Mouse (Mus musculus) erythroblast, embryonic 14.5 days (primary cell): ENCODE measurements around the gene Xpo6. TPM values are rescaled to one million over a fixed set of nuclear protein-coding genes. Genes with fewer than 3 reads are reported as not detected.

Experiments
- H3K27me3 ChIP-seq: 2 replicates; pipeline ENCODE4 v1.6.1; 2012; ENCODE audit warnings: inconsistent platforms; ENCODE audit not compliant: control insufficient read depth
- H3K36me3 ChIP-seq: 2 replicates; pipeline ENCODE4 v1.6.1; 2012; ENCODE audit warnings: mild to moderate bottlenecking, inconsistent platforms; ENCODE audit not compliant: control insufficient read depth
- H3K4me1 ChIP-seq: 2 replicates; pipeline ENCODE4 v1.6.1; 2012; ENCODE audit warnings: inconsistent platforms; ENCODE audit not compliant: control insufficient read depth
- H3K4me3 ChIP-seq: replicated peaks from 2 replicates; pipeline ENCODE3; 2012; ENCODE audit warnings: moderate library complexity, mild to moderate bottlenecking, inconsistent platforms
- H3K9me3 ChIP-seq: 2 replicates; pipeline ENCODE4 v1.6.1; 2012; ENCODE audit warnings: low read length, inconsistent platforms, mixed read lengths; ENCODE audit not compliant: control insufficient read depth
- GATA1 ChIP-seq: IDR thresholded peaks from 2 replicates; pipeline ENCODE4 v1.6.1; 2012; ENCODE audit warnings: low read length, inconsistent platforms, mixed read lengths
- TAL1 ChIP-seq: IDR thresholded peaks from 3 replicates; pipeline ENCODE4 v1.6.1; 2012; ENCODE audit warnings: low read length, inconsistent platforms, mixed read lengths
- polyA plus RNA-seq: library from polyadenylated mRNA; stranded (reverse); fragments of >175 nt; gene quantifications from 2 replicates; pipeline ENCODE4 v1.2.3, GENCODE M21; 2012

Gene Xpo6
- polyA plus RNA-seq, 1 experiment = 4.8 TPM

GRCm38 (mm10) chr7:126155746-126156145 lies 44.6 kb downstream of the Xpo6 start:
- Histone ChIP-seq H3K9me3 (no peaks in the 10 kb centered on the region), H3K4me1 (no peaks in the 10 kb centered on the region), H3K4me3 (no peak overlapping the region), H3K36me3 (peaks cover 86% of the 10 kb centered on the region), H3K27me3 (no peaks in the 10 kb centered on the region)
- TF ChIP-seq GATA1 = no peak
- TF ChIP-seq TAL1 = no peak

- Histone ChIP-seq H3K27me3 (no peaks in the 10 kb centered on the region), H3K36me3 (peaks cover 88% of the 10 kb centered on the region), H3K4me1 (no peaks in the 10 kb centered on the region), H3K4me3 (no peak overlapping the region), H3K9me3 (no peaks in the 10 kb centered on the region)
- TF ChIP-seq GATA1 (no peak), TAL1 (no peak)
Observed at GRCm38 (mm10) chr7:126154731-126155130, 45.6 kb downstream of the Xpo6 start.

- Histone ChIP-seq H3K4me1 (no peaks in the 10 kb centered on the region), H3K27me3 (no peaks in the 10 kb centered on the region), H3K9me3 (no peaks in the 10 kb centered on the region), H3K36me3 (peaks cover 91% of the 10 kb centered on the region), H3K4me3 (no peak overlapping the region)
- TF ChIP-seq TAL1 (no peak), GATA1 (no peak)
Observed at GRCm38 (mm10) chr7:126152324-126152723, 48.0 kb downstream of the Xpo6 start.

- TF ChIP-seq GATA1 (no peak), TAL1 (no peak)
- Histone ChIP-seq H3K9me3 (no peaks in the 10 kb centered on the region), H3K36me3 (peaks cover 89% of the 10 kb centered on the region), H3K4me3 (no peak overlapping the region), H3K4me1 (no peaks in the 10 kb centered on the region), H3K27me3 (no peaks in the 10 kb centered on the region)
Observed at GRCm38 (mm10) chr7:126146156-126146555, 54.1 kb downstream of the Xpo6 start.

GRCm38 (mm10) chr7:126144364-126144763 lies 55.9 kb downstream of the Xpo6 start:
- Histone ChIP-seq H3K36me3 (peaks cover 89% of the 10 kb centered on the region), H3K9me3 (no peaks in the 10 kb centered on the region), H3K27me3 (no peaks in the 10 kb centered on the region), H3K4me1 (no peaks in the 10 kb centered on the region), H3K4me3 (no peak overlapping the region)
- TF ChIP-seq TAL1 = no peak
- no peak for TF ChIP-seq GATA1

GRCm38 (mm10) chr7:126137850-126138249 lies 62.5 kb downstream of the Xpo6 start:
- Histone ChIP-seq H3K4me3 (no peak overlapping the region), H3K9me3 (no peaks in the 10 kb centered on the region), H3K4me1 (peaks cover 8% of the 10 kb centered on the region), H3K36me3 (peaks cover 77% of the 10 kb centered on the region), H3K27me3 (no peaks in the 10 kb centered on the region)
- TF ChIP-seq GATA1 (no peak), TAL1 (no peak)

GRCm38 (mm10) chr7:126135391-126135790 lies 64.9 kb downstream of the Xpo6 start:
- Histone ChIP-seq H3K27me3 (no peaks in the 10 kb centered on the region), H3K4me1 (peaks cover 8% of the 10 kb centered on the region), H3K9me3 (no peaks in the 10 kb centered on the region), H3K4me3 (no peak overlapping the region), H3K36me3 (peaks cover 83% of the 10 kb centered on the region)
- no peak for TF ChIP-seq GATA1
- no peak for TF ChIP-seq TAL1

GRCm38 (mm10) chr7:126134634-126135321 lies 65.5 kb downstream of the Xpo6 start:
- TF ChIP-seq GATA1 (no peak), TAL1 (no peak)
- no peak overlapping the region for H3K4me3 ChIP-seq
- peaks cover 8% of the 10 kb centered on the region for H3K4me1 ChIP-seq
- no peaks in the 10 kb centered on the region for H3K9me3 ChIP-seq
- H3K36me3 ChIP-seq = peaks cover 83% of the 10 kb centered on the region
- no peaks in the 10 kb centered on the region for H3K27me3 ChIP-seq

GRCm38 (mm10) chr7:126127673-126128072 lies 72.6 kb downstream of the Xpo6 start:
- Histone ChIP-seq H3K36me3 (peaks cover 96% of the 10 kb centered on the region), H3K4me1 (peaks cover 14% of the 10 kb centered on the region)

GRCm38 (mm10) chr7:126126502-126126901 lies 73.8 kb downstream of the Xpo6 start:
- H3K4me3 ChIP-seq = no peak overlapping the region
- TF ChIP-seq TAL1 = no peak
- no peak for TF ChIP-seq GATA1
- H3K4me1 ChIP-seq = peaks cover 14% of the 10 kb centered on the region
- peaks cover 97% of the 10 kb centered on the region for H3K36me3 ChIP-seq
- H3K27me3 ChIP-seq = no peaks in the 10 kb centered on the region
- H3K9me3 ChIP-seq = no peaks in the 10 kb centered on the region

More at GRCm38 (mm10) chr7:126127673-126128072, 72.6 kb downstream of the Xpo6 start:
- TF ChIP-seq TAL1 (no peak), GATA1 (no peak)
- H3K9me3 ChIP-seq = no peaks in the 10 kb centered on the region
- no peak overlapping the region for H3K4me3 ChIP-seq
- no peaks in the 10 kb centered on the region for H3K27me3 ChIP-seq
